Mouse (Mus musculus) fat pad, adult 2 months (tissue): Measurements from ENCODE around the gene Arl9.
A peak's percentile ranks its signal among the peaks of the same experiment; 100 is the strongest.
"Not testable (repeated sequence)": the region's sequence is repeated elsewhere in the genome, so short reads cannot be mapped to it uniquely, and the experiment has no call there.

Source experiments
- DNase-seq: peaks from one replicate; pipeline ENCODE4 v3.0.0-alpha.2; 2011; ENCODE audit warnings: low read depth, low spot score; ENCODE audit errors: extremely low read depth

Arl9 gene

DNA sequence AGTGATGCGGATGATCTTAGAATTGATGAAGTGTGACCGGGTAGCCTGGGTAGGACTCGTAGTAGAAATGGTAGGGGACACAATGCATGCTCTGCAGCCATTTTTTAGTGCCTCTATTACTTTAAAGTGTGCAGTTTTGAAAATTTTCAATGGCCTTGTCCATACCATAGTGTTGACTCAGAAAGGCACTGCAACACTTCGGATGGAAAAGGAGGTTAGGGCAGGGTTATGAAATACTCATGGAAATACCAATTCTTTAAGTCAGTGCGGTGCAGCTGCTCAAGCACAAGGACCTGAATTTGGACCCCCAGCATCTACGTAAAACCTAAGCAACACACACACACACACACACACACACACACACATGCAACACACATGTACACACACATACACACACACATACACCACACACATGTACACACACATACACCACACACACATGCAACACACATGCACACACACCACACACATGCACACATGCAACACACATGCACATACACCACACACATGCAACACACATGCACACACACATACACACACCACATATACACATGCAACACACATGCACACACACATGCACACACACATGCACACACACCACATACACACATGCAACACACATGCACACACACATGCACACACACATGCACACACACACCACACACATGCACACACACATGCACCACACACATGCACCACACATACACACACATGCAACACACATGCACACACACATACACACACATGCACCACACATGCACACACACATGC is at the start of gene Arl9:
TSS of gene Arl9 (plus strand) at position 5 of the 771 bp plus-strand sequence.
- DNase-seq = no peak

GRCm38 (mm10) chr5:76954271-76954900 is 49.5 kb upstream of the Arl9 start:
- DNase-seq = peak; percentile 43

GRCm38 (mm10) chr5:76955474-76955873 is 48.4 kb upstream of the Arl9 start:
- DNase-seq = no peak

GRCm38 (mm10) chr5:76957954-76958353 is 45.9 kb upstream of the Arl9 start:
- DNase-seq = no peak

DNA sequence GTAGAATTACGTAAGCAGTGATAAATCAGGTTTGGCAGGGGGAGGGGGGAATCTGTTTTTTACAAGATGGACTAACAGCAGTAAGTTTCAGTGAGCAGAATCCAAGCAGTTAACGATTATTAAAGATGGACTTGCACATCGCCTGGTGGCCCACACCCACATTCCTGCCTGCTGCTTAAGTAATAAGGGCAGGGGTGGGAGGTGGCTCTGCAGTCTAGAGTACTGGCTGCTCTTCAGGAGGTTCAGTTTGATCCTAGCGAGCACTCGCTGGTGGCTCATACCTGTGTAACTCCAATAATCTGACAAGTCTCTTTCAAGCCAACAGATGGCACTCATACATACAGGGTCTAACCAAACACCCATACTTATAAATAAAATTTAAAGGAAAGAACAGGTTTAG is 44.3 kb upstream of the Arl9 start:
- no peak for DNase-seq

DNA sequence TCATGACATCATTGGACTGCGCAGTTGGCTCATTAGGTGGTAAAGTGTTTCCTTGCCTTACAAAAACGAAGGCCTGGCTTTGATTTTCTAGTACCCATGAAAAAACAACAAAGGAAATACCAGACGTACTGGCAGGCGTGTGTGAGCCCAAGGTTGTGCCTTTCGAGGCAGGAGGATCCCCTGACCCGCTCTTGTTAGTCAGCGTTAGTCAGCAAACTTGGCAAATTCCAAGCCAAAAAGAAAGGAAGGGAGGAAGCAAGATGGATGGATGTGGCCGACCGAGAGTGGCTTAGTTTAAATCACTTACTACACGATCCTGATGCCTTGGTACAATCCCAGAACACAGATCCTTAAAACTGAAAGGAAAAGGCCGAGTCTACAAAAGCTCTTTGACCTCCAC is 41.3 kb upstream of the Arl9 start:
- DNase-seq = no peak

GRCm38 (mm10) chr5:76964651-76965050 is 39.2 kb upstream of the Arl9 start:
- DNase-seq = no peak

DNA sequence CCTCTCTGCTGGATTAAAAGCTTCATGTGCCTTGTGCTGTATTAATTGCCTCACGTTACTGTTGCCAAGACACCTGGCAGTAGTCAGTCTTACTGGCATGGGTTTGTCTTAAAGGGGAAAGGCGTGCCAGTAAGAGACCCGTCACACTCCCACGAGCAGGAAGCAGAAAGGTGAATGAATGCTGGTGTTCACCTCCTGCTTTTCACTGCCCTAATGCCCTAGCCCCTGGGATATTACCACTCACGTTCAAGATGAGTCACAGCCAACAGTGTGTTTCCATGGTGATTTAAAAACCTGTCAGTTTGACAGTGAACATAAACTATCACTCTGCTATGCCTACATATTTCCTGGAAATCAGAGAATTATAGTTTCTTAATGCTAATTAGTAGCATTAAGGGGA is 34.6 kb upstream of the Arl9 start:
- DNase-seq = no peak

DNA sequence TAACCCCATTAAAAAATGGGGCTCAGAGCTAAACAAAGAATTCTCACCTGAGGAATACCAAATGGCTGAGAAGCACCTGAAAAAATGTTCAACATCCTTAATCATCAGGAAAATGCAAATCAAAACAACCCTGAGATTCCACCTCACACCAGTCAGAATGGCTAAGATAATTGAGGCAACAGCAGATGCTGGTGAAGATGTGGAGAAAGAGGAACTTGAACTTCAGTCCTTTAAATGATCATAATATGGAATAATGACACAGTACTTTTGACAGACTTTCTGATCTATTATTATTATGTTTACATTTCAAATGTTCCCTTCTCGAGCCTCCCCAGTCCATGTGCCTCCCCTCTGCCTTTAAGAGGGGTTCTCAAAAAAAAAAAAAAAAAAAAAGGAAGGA is 32.7 kb upstream of the Arl9 start:
- not testable (repeated sequence) for DNase-seq

DNA sequence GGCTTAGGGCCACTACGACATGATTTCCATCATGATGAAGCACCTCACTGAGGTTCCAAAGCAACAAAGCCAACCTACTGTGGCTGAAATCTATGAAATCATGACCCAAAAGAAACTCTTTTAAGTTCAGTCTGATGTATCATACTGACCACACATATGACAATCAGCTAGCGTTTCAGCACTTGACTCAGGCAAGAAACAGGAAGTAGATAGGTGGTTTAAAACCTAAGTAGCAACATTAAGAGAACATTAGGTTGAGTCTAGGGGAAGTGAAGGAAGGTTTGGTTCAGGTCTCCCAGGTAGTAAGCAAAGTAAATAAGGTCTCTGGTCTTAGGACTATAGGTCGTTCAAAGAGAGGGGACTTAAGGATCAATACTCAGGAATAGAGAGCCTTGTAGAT is 30.4 kb upstream of the Arl9 start:
- DNase-seq = no peak

- DNase-seq = no peak
Measured at GRCm38 (mm10) chr5:76974207-76974553, 29.7 kb upstream of the Arl9 start.

DNA sequence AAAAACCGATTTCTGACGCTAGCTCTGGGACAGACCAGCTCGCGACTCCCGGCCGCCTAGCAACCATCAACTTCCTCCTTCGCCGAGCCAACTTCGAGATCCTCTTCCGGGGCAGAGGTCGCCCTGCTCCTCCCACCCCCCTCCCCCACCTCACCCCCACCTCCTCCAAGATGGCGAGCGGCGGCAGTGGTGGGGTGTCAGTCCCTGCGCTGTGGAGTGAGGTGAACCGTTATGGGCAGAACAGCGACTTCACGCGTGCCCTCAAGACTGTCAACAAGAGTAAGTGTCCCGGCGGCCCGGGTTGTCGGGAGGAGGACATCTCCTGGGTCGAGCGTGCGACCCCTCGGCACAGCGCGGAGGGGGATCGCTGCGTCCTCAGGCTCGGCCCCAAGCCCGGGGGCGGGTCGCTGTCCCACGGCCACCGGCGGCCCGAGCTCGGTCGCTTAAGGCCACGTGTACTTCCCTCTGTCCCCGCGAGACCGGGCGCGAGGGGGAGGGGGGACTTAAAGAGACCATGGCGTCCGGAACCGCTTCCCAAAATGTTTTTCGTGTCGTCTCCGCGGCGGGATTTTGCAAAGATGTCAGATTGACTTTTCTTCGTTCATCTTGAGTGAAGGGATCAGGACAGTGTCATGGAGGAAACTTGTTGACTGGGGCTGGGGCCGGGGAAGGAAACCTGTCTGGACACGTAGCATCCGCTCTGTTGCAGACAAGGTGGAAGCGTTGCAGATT is 29.1 kb upstream of the Arl9 start, which contains the start of gene Srp72:
TSS of gene Srp72 (plus strand) at position 130 of the 732 bp plus-strand sequence.
- no peak for DNase-seq

- DNase-seq = no peak
Measured at GRCm38 (mm10) chr5:76975736-76976135, 28.1 kb upstream of the Arl9 start.

GRCm38 (mm10) chr5:76984015-76984414 is 19.8 kb upstream of the Arl9 start:
- no peak for DNase-seq

DNA sequence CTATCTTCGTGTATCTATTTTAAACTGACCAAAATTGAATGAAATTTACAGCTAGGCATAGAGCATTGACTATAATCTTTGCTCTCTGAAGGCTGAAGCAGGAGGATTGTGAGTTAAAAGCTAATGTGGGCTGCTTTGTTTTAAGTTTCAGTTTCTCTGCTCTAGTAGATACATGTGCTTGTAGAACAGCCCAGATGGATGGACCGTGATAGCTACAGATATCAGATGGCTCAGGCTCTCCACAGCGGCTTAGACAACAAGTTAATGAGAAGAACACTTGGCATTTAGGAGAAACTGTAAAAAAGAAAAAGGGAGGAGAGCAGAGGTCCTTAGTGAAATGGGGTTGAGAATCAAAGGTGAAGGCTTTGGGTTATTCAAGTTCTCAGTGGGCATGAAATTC is 13.1 kb upstream of the Arl9 start:
- no peak for DNase-seq

DNA sequence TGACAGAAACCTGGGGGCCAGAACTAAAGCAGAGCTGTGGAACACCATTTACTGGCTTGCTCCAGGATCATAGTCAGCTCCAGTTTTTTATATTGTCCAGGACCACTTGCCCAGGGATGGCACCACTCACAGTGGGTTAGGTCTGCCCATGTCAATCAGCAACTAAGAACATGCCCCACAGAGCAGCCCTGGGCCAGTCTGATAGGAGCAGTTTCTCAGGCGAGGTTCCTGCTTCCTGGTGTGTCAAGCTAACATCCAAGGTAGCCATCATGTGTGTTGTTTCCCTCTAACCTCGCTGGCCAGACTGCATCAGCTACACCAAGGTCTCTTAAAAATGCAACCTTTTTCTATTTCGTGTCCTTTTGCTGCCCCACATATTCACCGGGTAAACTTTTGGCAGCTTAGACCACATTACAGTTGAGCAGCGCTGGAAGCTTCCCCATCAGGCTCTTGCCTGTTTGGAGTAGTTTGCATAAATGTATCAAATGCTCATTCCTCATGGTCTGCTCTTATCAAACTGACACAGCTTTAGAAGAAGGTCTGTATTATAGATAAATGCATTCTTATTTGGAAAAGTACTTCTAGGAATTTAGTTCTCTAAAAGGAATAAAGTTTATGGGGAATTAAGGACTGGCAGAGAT is 10.6 kb upstream of the Arl9 start:
- no peak for DNase-seq

GRCm38 (mm10) chr5:76998416-76998815 is 5.4 kb upstream of the Arl9 start:
- no peak for DNase-seq

DNA sequence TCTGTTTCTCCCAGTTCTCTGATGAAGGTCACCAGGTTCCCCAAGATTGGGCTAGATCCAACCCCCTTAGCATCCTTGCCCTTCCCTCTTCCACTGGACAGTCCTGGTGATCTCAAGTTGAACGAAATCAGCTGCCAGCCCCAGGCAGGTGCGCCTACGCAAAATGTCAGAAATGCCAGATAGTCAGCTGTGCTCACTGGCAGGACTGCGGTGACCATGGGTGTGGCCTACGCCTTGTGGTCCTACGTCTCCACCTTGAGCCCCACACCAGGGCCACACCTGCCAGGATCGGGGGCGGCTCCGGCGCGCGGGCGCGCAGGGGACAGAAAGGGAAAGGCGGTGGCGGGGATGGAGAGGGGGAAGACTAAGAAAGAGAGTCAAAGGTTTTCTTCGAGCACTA is 2.7 kb upstream of the Arl9 start:
- no peak for DNase-seq

- DNase-seq = no peak
Measured at GRCm38 (mm10) chr5:77010352-77010751, 6.5 kb downstream of the Arl9 start.

DNA sequence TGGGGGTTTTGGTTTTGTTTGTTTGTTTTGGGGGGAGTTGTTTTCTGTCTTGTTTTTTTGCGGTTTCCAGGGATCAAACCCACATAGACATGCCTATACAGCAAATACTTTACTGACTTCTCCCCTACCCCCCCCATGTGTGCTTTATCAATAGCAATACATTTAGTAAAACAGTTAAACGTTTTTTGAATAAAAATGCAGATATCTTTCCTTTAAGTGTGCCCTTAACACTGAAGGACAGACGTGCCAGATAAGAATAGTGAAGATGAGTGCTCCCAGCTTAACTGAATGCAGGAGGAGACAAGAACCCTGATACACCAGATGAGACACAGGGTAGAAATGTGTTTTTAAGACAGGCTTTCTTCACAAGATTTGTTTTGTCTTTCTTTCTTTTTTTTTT is 7.2 kb downstream of the Arl9 start:
- DNase-seq = no peak

GRCm38 (mm10) chr5:77013171-77013570 is 9.3 kb downstream of the Arl9 start:
- DNase-seq = no peak
